Mouse (Mus musculus): Measurements from ENCODE around the gene Foxd1.

Foxd1 gene

GRCm38 (mm10) chr13:98389092-98389491 is 35.0 kb downstream of the Foxd1 start:
- no peak for DNase-seq (ENCODE audit: low read depth, low spot score)

- DNase-seq (ENCODE audit: low read depth, low spot score) = peak; percentile 45
Measured at GRCm38 (mm10) chr13:98390363-98390762, 36.3 kb downstream of the Foxd1 start.

GRCm38 (mm10) chr13:98390771-98391634 is 37.0 kb downstream of the Foxd1 start:
- DNase-seq (ENCODE audit: low read depth, low spot score) = peak; percentile 34

- no peak for DNase-seq (ENCODE audit: low read depth, low spot score)
Measured at GRCm38 (mm10) chr13:98391635-98391990, 37.6 kb downstream of the Foxd1 start.

DNA sequence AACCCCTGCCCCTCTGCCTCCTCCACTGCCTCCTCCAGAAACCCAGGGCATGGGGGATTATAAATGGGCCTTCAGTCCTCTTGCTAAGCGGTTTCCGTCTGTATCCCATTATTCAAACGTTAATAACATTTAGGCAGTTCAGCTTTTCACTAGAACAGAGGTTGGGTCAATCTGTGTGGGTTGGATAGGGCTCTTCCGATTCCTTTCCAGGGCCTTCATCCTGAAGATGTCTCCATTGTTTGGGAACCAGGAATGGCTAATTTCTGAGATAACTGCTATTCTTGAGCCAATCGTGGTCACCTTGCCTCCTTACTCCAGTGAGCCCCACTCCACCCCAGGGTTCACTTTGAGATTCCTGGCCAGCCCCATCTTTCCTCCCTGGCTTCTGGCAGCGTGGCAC is 38.0 kb downstream of the Foxd1 start:
- DNase-seq (ENCODE audit: low read depth, low spot score) = no peak

GRCm38 (mm10) chr13:98393356-98394070 is 39.5 kb downstream of the Foxd1 start:
- peak; percentile 42 for DNase-seq (ENCODE audit: low read depth, low spot score)

All from 3T3-L1 (cell line).